Mouse (Mus musculus) embryonic facial prominence, embryonic 11.5 days (tissue): ENCODE results near the gene Tmem260. TPM values are rescaled to one million over a fixed set of nuclear protein-coding genes. Genes with fewer than 3 reads are reported as not detected.

ENCODE experiments used
- ATAC-seq: fragments of 200-750 bp; cut with Nextera tagmentation; replicated peaks from 2 replicates; pipeline ENCODE4 v1.8.0; 2017; ENCODE audit warnings: low read depth; ENCODE audit not compliant: insufficient number of reproducible peaks, low FRiP score, low TSS enrichment
- DNase-seq: peaks from one replicate; pipeline ENCODE4 v3.0.0-alpha.2; 2015; ENCODE audit warnings: low spot score
- H3K27ac ChIP-seq: fragments of 300-500 bp; sonication (generic); replicated peaks from 2 replicates; pipeline ENCODE4 v1.5.1; 2014; ENCODE audit warnings: mild to moderate bottlenecking, low read depth, low read length, control low read depth
- H3K27me3 ChIP-seq: fragments of 300-500 bp; sonication (generic); 2 replicates; pipeline ENCODE4 v1.6.1; 2014; ENCODE audit warnings: mild to moderate bottlenecking, low read length, moderate library complexity, mixed read lengths; ENCODE audit not compliant: control insufficient read depth, insufficient read depth
- H3K36me3 ChIP-seq: fragments of 300-500 bp; sonication (generic); replicated peaks from 2 replicates; pipeline ENCODE4 v1.6.1; 2014; ENCODE audit warnings: low read depth, mild to moderate bottlenecking, low read length, moderate library complexity, mixed read lengths; ENCODE audit not compliant: control insufficient read depth, insufficient read depth
- H3K4me1 ChIP-seq: fragments of 300-500 bp; sonication (generic); 2 replicates; pipeline ENCODE4 v1.6.1; 2014; ENCODE audit warnings: low read length, mixed read lengths; ENCODE audit not compliant: control insufficient read depth, insufficient read depth
- H3K4me2 ChIP-seq: fragments of 300-500 bp; sonication (generic); 2 replicates; pipeline ENCODE4 v1.6.1; 2014; ENCODE audit warnings: low read depth, mild to moderate bottlenecking, control low read depth, low read length, moderate library complexity
- H3K4me3 ChIP-seq: fragments of 300-500 bp; sonication (generic); 2 replicates; pipeline ENCODE4 v1.5.1; 2014; ENCODE audit warnings: low read depth, low read length, control low read depth
- H3K9ac ChIP-seq: fragments of 300-500 bp; sonication (generic); replicated peaks from 2 replicates; pipeline ENCODE4 v1.6.1; 2014; ENCODE audit warnings: mild to moderate bottlenecking, control low read depth, low read length
- H3K9me3 ChIP-seq: fragments of 300-500 bp; sonication (generic); replicated peaks from 2 replicates; pipeline ENCODE4 v1.6.1; 2016; ENCODE audit warnings: mild to moderate bottlenecking, low read length, inconsistent platforms, mixed read lengths; ENCODE audit not compliant: control insufficient read depth
- WGBS: fragments of 180-500 bp; shearing (Covaris S2); extraction: QIAGEN DNeasy Blood & Tissue Kit; methylation state at CpG from one replicate; pipeline ENCODE4 v1.1.7; 2014; 5-methylcytosine and 5-hydroxymethylcytosine counted together
- polyA plus RNA-seq: library from polyadenylated mRNA; unstranded; fragments of >200 nt; fragmentation: Nextera tagmentation; extraction: Ambion mirVana; gene quantifications from 2 replicates; pipeline ENCODE4 v1.2.1, GENCODE M21; 2014

Gene Tmem260
- polyA plus RNA-seq, 1 experiment from 2014 or later: 27.9 TPM

DNA sequence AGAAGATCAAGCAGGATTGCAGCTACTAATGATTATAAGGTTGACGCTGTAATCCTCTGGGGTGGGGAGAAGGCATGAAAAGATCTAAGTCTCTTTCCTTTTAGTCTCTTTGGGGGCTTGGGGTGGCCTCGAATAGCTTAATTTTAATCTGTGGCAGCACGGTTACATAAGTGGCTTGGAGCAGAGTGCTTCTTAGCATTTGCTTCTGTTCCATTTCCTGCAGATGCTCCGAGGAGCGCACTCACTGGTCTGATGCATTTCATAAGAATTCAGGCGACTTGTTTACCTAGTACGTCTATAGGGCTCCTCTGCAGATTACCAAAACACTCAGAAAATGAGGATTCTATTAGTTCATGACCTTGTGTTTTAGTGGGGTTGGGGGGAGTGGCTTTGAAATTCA is 23.0 kb upstream of the Tmem260 start:
- Histone ChIP-seq H3K4me1 (no peaks in the 10 kb centered on the region), H3K9ac (no peak overlapping the region), H3K36me3 (no peaks in the 10 kb centered on the region), H3K9me3 (no peaks in the 10 kb centered on the region), H3K4me2 (no peak overlapping the region), H3K4me3 (no peak overlapping the region), H3K27me3 (no peaks in the 10 kb centered on the region), H3K27ac (no peak overlapping the region)
- 57% methylated on average over 7 of the region's 7 CpGs for WGBS
- ATAC-seq (no peak), DNase-seq (no peak)

DNA sequence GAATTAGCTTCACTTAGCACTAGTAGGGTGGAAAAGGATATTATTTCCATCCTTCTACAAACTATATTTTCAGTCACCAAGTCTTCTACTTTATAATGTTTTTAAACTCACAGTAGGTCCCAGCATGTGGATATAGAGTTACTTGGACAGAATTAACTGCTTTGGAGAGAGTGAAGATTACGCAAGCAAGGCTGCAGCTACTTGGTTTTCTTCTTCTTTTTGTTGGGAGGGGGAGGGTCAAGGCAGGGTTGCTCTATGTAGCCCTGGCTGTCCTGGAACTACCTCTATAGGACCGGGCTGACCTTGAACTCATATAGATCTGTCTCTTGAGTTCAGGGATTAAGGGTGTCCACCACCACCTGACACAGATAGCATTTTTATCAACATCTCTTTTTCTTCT is 13.9 kb upstream of the Tmem260 start:
- 96% methylated on average over 2 of the region's 2 CpGs for WGBS
- no peak for ATAC-seq
- no peaks in the 10 kb centered on the region for H3K9me3 ChIP-seq
- H3K4me1 ChIP-seq: no peaks in the 10 kb centered on the region
- no peaks in the 10 kb centered on the region for H3K27me3 ChIP-seq
- no peaks in the 10 kb centered on the region for H3K36me3 ChIP-seq
- no peak overlapping the region for H3K9ac ChIP-seq
- no peak for DNase-seq
- H3K4me2 ChIP-seq: no peak overlapping the region
- no peak overlapping the region for H3K27ac ChIP-seq
- H3K4me3 ChIP-seq: no peak overlapping the region

DNA sequence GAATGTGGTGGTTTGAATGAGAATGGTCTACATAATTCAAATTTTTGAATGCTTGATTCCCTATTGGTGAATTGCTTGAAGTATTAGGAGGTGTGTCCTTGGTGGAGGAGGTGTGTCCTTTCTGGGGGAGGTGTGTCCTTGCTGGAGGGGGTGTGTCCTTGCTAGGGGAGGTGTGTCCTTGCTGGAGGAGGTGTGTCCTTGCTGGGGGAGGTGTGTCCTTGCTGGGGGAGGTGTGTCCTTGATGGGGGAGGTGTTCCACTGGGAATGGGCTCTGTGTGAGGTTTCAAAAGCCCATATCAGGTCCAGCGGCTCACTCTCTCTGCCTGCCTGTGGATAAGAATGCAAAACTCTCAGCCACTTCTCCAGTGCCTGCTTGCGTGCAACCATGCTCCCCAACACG is 2.1 kb upstream of the Tmem260 start:
- Histone ChIP-seq H3K9ac (no peak overlapping the region), H3K4me3 (no peak overlapping the region), H3K27ac (no peak overlapping the region), H3K4me1 (no peaks in the 10 kb centered on the region), H3K4me2 (no peak overlapping the region), H3K9me3 (no peaks in the 10 kb centered on the region), H3K36me3 (no peaks in the 10 kb centered on the region), H3K27me3 (no peaks in the 10 kb centered on the region)
- no peak for ATAC-seq
- DNase-seq: no peak
- 52% methylated on average over 3 of the region's 3 CpGs for WGBS

DNA sequence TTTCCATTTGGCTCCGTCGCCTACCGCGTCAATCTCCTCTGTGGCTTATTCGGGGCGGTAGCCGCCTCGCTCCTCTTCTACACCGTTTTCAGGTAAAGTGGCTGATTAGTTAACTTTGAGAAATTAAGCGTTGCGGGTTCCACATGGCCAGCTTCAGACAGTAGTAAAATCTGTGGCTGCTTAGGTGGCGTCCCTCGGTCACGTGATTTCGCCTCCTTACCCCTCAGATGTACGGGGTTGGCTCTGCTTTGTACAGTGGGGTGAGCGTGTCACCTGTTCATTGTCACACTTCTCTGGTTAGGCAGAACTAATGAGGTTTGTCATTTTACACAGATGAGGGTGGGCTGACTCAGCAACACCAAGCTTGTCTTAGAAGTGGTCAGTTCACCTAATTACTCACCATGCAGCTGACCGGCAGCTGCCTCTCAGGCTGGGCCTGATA is 6.1 kb downstream of the Tmem260 start:
- Histone ChIP-seq H3K27ac (no peak overlapping the region), H3K27me3 (no peaks in the 10 kb centered on the region)

DNA sequence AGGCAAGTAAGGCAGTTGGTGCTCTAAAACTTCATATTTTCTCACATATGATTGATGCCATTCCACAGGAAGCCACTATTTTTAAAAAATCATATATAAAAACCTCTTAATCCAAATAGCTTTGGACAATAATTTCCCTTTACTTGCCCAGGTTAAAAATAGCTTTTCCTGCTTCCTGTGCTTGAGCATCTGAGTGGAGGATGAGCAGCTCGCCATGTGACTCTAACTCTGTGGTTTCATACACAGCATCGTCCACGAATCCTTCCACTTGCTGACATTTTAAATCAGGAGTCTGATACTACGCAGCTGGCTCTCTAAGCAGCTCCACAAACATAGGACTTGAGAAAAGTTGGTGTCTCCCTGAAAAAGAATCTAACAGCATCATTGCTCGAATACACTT is 7.5 kb downstream of the Tmem260 start:
- H3K4me1 ChIP-seq: no peaks in the 10 kb centered on the region
- 78% methylated on average over 5 of the region's 5 CpGs for WGBS
- no peaks in the 10 kb centered on the region for H3K36me3 ChIP-seq
- DNase-seq: no peak
- no peak overlapping the region for H3K4me2 ChIP-seq
- no peak for ATAC-seq
- H3K27me3 ChIP-seq: no peaks in the 10 kb centered on the region
- no peak overlapping the region for H3K9ac ChIP-seq
- H3K4me3 ChIP-seq: no peak overlapping the region
- no peak overlapping the region for H3K27ac ChIP-seq
- no peaks in the 10 kb centered on the region for H3K9me3 ChIP-seq

More for the DNA sequence above, 6.1 kb downstream of the Tmem260 start:
- ATAC-seq: 0 out of 2 replicates have a peak, but pooled peaks have one; percentile 23
- Histone ChIP-seq H3K4me2 (no peak overlapping the region), H3K9me3 (no peaks in the 10 kb centered on the region), H3K4me3 (no peak overlapping the region), H3K9ac (no peak overlapping the region), H3K4me1 (no peaks in the 10 kb centered on the region), H3K36me3 (no peaks in the 10 kb centered on the region)
- WGBS: 73% methylated on average over 18 of the region's 18 CpGs
- DNase-seq: no peak

DNA sequence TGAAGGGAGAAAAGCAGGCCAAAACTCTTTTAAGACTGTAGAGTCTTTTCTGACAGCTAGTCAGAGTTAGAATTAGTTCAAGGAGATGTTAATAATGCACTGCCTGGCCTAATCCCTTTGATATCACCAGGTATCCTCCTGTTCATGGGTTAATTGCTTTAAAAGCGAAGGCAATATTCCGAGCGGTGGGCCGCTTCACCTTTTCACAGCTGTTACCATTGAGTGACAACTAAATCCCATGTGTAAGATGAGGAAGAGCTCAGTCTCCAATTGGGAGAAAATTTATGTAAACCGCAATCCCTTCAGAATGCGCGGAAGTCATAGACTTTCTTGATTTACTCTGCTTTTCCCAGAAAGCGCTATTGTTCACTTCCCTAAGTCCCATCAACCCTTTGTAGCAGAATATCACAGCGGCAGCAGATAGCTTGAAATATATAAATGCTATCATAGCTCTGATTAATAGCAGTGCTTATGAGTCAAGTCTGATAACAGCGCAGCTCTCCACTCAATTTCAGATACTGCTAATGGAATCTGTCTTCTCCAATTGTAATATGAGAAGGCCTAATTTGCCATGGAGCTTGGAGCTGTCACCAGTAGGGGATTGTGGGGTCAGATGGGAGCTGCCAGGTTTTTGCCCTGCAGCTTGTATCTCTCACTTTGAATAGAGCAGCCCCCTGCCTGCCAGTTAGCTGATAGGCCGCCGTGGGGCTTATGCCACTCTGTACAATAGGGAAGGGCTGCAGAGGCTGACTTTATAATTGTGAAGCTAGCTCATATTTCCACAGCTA is 10.6 kb downstream of the Tmem260 start:
- peak; percentile 41 for DNase-seq
- Histone ChIP-seq H3K9me3 (no peaks in the 10 kb centered on the region), H3K36me3 (no peaks in the 10 kb centered on the region), H3K27ac (no peak overlapping the region), H3K4me1 (no peaks in the 10 kb centered on the region), H3K4me3 (no peak overlapping the region), H3K27me3 (no peaks in the 10 kb centered on the region), H3K4me2 (no peak overlapping the region), H3K9ac (no peak overlapping the region)
- no peak; the same call in 1 of the 2 replicates for ATAC-seq
- WGBS: 56% methylated on average over 12 of the region's 12 CpGs

DNA sequence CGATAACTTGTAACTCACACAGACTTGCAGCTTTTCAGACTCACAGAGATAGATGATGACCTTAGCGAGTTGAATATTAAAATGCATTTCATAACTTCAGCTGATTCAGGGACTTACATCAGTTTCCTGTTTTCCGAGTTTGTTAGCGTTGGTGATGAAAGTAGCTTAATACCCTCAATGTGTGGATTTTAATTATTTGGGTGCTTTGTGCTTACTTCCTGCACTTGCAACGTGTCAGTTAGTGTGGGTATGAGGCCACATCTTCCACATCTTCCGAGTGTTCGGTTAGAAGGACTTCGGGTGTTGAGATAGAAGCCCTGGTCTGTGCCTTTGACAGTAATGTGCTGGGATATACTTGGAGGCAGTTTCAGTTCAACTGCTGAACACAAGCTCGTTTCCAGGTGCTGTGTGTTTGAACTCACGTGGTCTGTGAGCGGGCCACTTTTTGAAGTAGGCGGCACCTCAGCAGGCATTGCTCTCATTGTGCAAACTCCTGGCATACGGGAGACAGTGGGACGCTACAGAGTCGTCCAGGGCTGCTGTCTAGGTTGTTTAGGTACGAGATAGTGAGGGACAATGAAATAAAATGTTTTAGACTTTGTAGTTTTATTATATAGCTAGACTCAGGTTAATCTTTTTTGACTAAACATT is 11.5 kb downstream of the Tmem260 start:
- whole genome bisulfite sequencing: 82% methylated on average over 16 of the region's 16 CpGs
- H3K36me3 ChIP-seq: no peaks in the 10 kb centered on the region
- H3K9me3 ChIP-seq: no peaks in the 10 kb centered on the region
- H3K4me3 ChIP-seq: no peak overlapping the region
- no peak overlapping the region for H3K9ac ChIP-seq
- H3K27me3 ChIP-seq: no peaks in the 10 kb centered on the region
- no peak for DNase-seq
- no peaks in the 10 kb centered on the region for H3K4me1 ChIP-seq
- H3K27ac ChIP-seq: no peak overlapping the region
- H3K4me2 ChIP-seq: no peak overlapping the region
- no peak for ATAC-seq

DNA sequence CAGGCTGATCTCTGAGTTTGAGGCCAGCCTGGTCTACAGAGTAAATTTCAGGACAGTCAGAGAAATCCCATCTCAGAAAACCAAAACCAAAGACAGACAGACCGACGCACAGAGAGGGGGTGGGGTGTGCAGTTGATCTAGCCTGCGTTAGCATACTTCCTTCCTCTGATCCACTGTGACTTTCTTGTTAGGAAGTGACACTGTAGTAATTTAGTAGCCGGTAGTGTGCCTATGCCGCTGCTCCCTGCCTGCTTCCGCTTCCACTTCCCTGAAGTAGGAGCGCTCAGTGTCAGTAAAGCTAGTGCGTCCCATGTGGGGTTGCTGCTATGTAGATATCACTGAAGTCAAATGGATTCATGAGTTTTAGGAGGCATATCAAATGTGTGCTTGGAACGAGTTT is 13.0 kb downstream of the Tmem260 start:
- ATAC-seq: no peak
- no peaks in the 10 kb centered on the region for H3K9me3 ChIP-seq
- no peak overlapping the region for H3K9ac ChIP-seq
- H3K27ac ChIP-seq: no peak overlapping the region
- no peaks in the 10 kb centered on the region for H3K4me1 ChIP-seq
- no peaks in the 10 kb centered on the region for H3K36me3 ChIP-seq
- H3K27me3 ChIP-seq: no peaks in the 10 kb centered on the region
- no peak for DNase-seq
- H3K4me3 ChIP-seq: no peak overlapping the region
- 85% methylated on average over 9 of the region's 9 CpGs for WGBS
- no peak overlapping the region for H3K4me2 ChIP-seq
